Mouse (Mus musculus): ENCODE data around the gene Nol9.

GRCm38 (mm10) chr4:151995371-151996172, 43.5 kb upstream of the Nol9 start:
- TF ChIP-seq MAFK (IDR thresholded peaks at IDR 0.05; ENCODE audit: insufficient read depth, low read depth, low read length), result no peak
- no peak for TF ChIP-seq ZNF384 (IDR thresholded peaks at IDR 0.05; ENCODE audit: low read depth, low read length)
- no peak for TF ChIP-seq HCFC1 (IDR thresholded peaks at IDR 0.05; ENCODE audit: borderline replicate concordance, insufficient read depth, low read length)
- TF ChIP-seq CHD2 (IDR thresholded peaks at IDR 0.05; ENCODE audit: low read depth, low read length), result no peak
- no peak for TF ChIP-seq ZC3H11A (IDR thresholded peaks at IDR 0.05; ENCODE audit: borderline replicate concordance, low read depth, low read length)
